Mouse (Mus musculus) cerebellum, adult (tissue): ENCODE data around the gene Nat8f5.
A peak's percentile ranks its signal among the peaks of the same experiment; 100 is the strongest.
"Not testable (repeated sequence)": the region's sequence is repeated elsewhere in the genome, so short reads cannot be mapped to it uniquely, and the experiment has no call there.

Experiments used
- ATAC-seq: cut with Nextera tagmentation; 2 replicates; pipeline ENCODE4 v1.9.2; 2017; ENCODE audit warnings: mild to moderate bottlenecking, moderate library complexity, mixed read lengths; ENCODE audit not compliant: insufficient number of reproducible peaks, low FRiP score, low TSS enrichment

Gene Nat8f5

GRCm38 (mm10) chr6:85820837-85821236, at the start of gene Nat8f5, which contains the start of gene Nat8f6:
Gene Nat8f5 (minus strand): TSS chr6:85820972.
Gene Nat8f6 (minus strand): TSS chr6:85820954.
- no peak for ATAC-seq

GRCm38 (mm10) chr6:85869006-85869405, 48.2 kb upstream of the Nat8f5 start, which contains the start of gene Nat8f2:
Gene Nat8f2 (minus strand): TSS chr6:85869158.
- not testable (repeated sequence) for ATAC-seq

- no peak for ATAC-seq
These were observed 47.2 kb upstream of the Nat8f5 start for GRCm38 (mm10) chr6:85867726-85868690.

DNA sequence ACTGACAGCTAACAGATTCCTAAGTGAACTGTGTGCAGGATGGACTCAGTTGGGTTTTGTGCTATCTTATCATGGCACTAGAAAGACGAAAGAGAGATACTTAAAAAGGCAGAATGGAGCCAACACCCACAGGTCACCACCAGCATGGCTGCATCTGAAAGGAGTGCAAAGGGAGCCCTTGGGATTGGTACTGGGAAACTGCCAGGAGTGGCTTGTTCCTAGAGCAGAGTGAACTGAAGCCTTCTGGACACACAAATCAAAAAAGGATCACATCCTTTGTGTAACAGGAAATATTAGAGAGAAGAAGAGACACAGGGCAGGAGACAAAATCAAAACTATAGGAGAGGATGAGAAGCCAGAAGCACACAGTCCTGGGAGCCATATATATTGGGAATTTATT, 46.2 kb upstream of the Nat8f5 start:
- not testable (repeated sequence) for ATAC-seq

- not testable (repeated sequence) for ATAC-seq
These were observed 45.4 kb upstream of the Nat8f5 start for GRCm38 (mm10) chr6:85866166-85866565.

- not testable (repeated sequence) for ATAC-seq
These were observed 44.3 kb upstream of the Nat8f5 start for GRCm38 (mm10) chr6:85864900-85865639.

GRCm38 (mm10) chr6:85863840-85864239, 43.1 kb upstream of the Nat8f5 start:
- ATAC-seq: no peak

- ATAC-seq: no peak
These were observed 42.4 kb upstream of the Nat8f5 start for GRCm38 (mm10) chr6:85863136-85863535.

GRCm38 (mm10) chr6:85862565-85862964, 41.8 kb upstream of the Nat8f5 start:
- no peak for ATAC-seq

- no peak for ATAC-seq
These were observed 40.5 kb upstream of the Nat8f5 start for GRCm38 (mm10) chr6:85861247-85861646.

GRCm38 (mm10) chr6:85856194-85856678, 35.5 kb upstream of the Nat8f5 start:
- ATAC-seq: peak; percentile 75

GRCm38 (mm10) chr6:85853481-85853880, 32.7 kb upstream of the Nat8f5 start:
- ATAC-seq: no peak

GRCm38 (mm10) chr6:85851062-85851773, 30.4 kb upstream of the Nat8f5 start:
- no peak for ATAC-seq

DNA sequence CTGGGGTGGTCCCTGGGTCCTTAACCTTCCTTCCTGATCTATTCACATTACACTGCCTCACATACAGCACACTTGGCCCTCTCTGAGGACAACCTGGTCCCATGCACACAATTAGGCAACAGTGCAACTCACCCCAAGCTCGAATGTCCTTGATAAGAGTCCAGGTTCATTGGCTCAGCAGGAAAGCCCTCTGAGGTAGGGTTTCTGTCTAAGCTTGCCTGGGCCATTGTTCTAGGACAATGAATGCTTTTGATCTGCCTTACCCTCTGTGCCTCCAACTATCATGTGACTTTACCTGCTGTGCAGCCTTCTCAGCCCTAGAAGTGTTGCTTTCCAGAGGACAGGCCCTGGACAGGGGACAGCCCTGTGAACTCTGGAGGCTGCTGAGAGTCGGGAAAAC, 28.5 kb upstream of the Nat8f5 start:
- no peak for ATAC-seq

DNA sequence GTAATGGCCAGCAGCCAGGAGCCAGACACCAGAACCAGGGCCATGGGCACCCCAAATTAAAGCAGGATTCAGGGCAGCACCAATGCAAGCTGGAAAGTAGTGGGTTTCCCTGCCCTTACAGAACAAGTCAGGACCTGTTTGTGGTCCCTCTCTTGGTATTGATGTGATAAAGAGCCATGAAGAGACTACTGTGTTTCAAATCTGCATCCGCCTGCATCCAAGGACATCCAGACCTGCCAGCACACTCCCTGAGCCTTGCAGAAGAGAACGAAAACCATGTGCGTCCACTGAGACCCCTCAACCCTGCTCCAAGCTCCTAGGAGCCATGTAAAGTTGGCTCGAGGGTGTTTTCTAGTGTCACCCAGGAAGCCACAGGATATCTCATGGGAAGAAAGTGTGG, 27.4 kb upstream of the Nat8f5 start:
- no peak for ATAC-seq

GRCm38 (mm10) chr6:85846921-85847320, 26.1 kb upstream of the Nat8f5 start:
- ATAC-seq: no peak

DNA sequence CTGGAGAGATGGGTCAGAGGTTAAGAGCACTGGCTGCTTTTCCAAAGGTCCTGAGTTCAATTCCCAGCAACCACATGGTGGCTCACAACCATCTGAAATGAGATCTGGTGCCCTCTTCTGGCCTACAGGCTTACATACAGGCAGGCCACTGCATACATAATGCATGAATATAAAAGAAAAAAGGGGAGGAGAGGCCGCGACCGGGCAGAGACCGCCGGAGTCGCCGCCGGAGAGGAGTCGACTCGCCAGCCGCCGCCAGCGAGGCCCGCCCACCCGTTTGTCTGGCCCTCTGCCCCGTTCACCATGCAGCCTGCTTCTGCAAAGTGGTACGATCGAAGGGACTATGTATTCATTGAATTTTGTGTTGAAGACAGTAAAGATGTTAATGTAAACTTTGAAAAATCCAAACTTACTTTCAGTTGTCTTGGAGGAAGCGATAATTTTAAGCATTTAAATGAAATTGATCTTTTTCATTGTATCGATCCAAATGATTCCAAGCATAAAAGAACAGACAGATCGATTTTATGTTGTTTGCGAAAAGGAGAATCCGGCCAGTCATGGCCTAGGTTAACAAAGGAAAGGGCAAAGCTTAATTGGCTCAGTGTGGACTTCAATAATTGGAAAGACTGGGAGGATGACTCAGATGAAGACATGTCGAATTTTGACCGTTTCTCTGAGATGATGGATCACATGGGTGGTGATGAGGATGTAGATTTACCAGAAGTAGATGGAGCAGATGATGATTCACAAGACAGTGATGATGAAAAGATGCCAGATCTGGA, 23.1 kb upstream of the Nat8f5 start:
- not testable (repeated sequence) for ATAC-seq

GRCm38 (mm10) chr6:85839982-85840381, 19.2 kb upstream of the Nat8f5 start:
- no peak for ATAC-seq

DNA sequence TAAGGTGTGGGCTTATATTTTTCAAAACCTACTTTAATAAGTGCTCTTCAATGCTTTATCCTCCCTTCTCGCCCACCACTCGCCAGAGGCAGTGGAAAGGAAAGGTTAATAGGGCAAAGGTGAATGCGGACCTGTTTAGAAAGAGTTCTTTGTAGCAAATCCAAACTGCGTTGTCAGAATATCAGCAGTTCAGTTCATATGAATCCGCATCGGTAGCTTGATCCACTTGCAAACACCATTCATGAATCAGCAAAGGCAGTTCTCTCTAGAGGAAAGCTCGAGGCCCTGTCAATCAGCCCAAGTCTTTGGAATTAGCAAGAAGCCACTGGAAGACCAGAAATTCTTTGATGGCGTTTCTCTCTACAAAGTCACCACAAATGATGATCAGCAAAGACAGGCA, 17.9 kb upstream of the Nat8f5 start:
- ATAC-seq: no peak

- ATAC-seq: not testable (repeated sequence)
These were observed 16.5 kb upstream of the Nat8f5 start for GRCm38 (mm10) chr6:85837307-85837706.
